Mouse (Mus musculus) CH12.LX (cell line): ENCODE data around the gene Hbs1l.

Experiments used
- CHD2 ChIP-seq: IDR thresholded peaks from 2 replicates; pipeline ENCODE4 v1.6.1; 2011; ENCODE audit warnings: low read length, improper control_type of control experiment
- TCF12 ChIP-seq: IDR thresholded peaks from 2 replicates; pipeline ENCODE4 v1.6.1; 2014; ENCODE audit warnings: low read depth, mild to moderate bottlenecking, inconsistent platforms, low read length, improper control_type of control experiment

GRCm38 (mm10) chr10:21367481-21367880 is 71.7 kb downstream of the Hbs1l start:
- TF ChIP-seq TCF12 (no peak), CHD2 (no peak)
